Mouse (Mus musculus) megakaryocyte-erythroid progenitor cell, adult 5-6 weeks (primary cell): ENCODE measurements around the gene Kcna10. TPM values are rescaled to one million over a fixed set of nuclear protein-coding genes. Genes with fewer than 3 reads are reported as not detected.

Experiments
- ATAC-seq: replicated peaks from 2 replicates; pipeline ENCODE4 v1.8.0; 2016; ENCODE audit warnings: mild to moderate bottlenecking, inconsistent platforms; ENCODE audit not compliant: severe bottlenecking, poor library complexity, low FRiP score, low TSS enrichment
- total RNA-seq, 2 experiments: library from RNA; stranded (forward) in 1 of 2; stranded (reverse) in 1 of 2; fragments of 200-1000, 215-1000 nt in 1 of 2; fragments of >200 nt in 1 of 2; fragmentation: Nextera tagmentation in 1 of 2; gene quantifications; 2 replicates each; pipeline ENCODE4 v1.2.3; 2014 to 2017

The Kcna10 gene
- not detected in 2 replicates for total RNA-seq (2014; fragmentation: Nextera tagmentation)
- not detected in 2 replicates for total RNA-seq (2017)

GRCm38 (mm10) chr3:107182756-107183155 lies at the start of gene Kcna10:
Gene Kcna10 (plus strand): TSS chr3:107183056.
- ATAC-seq = no peak

- ATAC-seq = no peak
Measured at GRCm38 (mm10) chr3:107134457-107134856, 48.4 kb upstream of the Kcna10 start.

GRCm38 (mm10) chr3:107147126-107147525 lies 35.7 kb upstream of the Kcna10 start:
- no peak for ATAC-seq

GRCm38 (mm10) chr3:107149006-107149405 lies 33.9 kb upstream of the Kcna10 start:
- peak; percentile 65 for ATAC-seq

- ATAC-seq = no peak
Measured at GRCm38 (mm10) chr3:107150469-107150868, 32.4 kb upstream of the Kcna10 start.

GRCm38 (mm10) chr3:107150872-107151540 lies 31.9 kb upstream of the Kcna10 start:
- ATAC-seq = no peak

GRCm38 (mm10) chr3:107153772-107154655 lies 28.8 kb upstream of the Kcna10 start:
- ATAC-seq = no peak

- no peak for ATAC-seq
Measured at GRCm38 (mm10) chr3:107158856-107159255, 24.0 kb upstream of the Kcna10 start.

GRCm38 (mm10) chr3:107159418-107159817 lies 23.4 kb upstream of the Kcna10 start:
- ATAC-seq = peak; percentile 65; the same call in 1 of the 2 replicates

GRCm38 (mm10) chr3:107159859-107160324 lies 23.0 kb upstream of the Kcna10 start:
- ATAC-seq = no peak

GRCm38 (mm10) chr3:107162741-107163140 lies 20.1 kb upstream of the Kcna10 start:
- ATAC-seq = no peak

- no peak for ATAC-seq
Measured at GRCm38 (mm10) chr3:107169552-107169951, 13.3 kb upstream of the Kcna10 start.

- ATAC-seq = no peak
Measured at GRCm38 (mm10) chr3:107171964-107172363, 10.9 kb upstream of the Kcna10 start.

GRCm38 (mm10) chr3:107172556-107172955 lies 10.3 kb upstream of the Kcna10 start:
- ATAC-seq = no peak

GRCm38 (mm10) chr3:107175486-107175885 lies 7.4 kb upstream of the Kcna10 start:
- no peak for ATAC-seq

- ATAC-seq = no peak
Measured at GRCm38 (mm10) chr3:107176501-107176900, 6.4 kb upstream of the Kcna10 start.

GRCm38 (mm10) chr3:107180860-107181259 lies 2.0 kb upstream of the Kcna10 start:
- ATAC-seq = no peak

GRCm38 (mm10) chr3:107183178-107183577 lies 322 bp downstream of the Kcna10 start:
- no peak for ATAC-seq

GRCm38 (mm10) chr3:107185597-107185996 lies 2.7 kb downstream of the Kcna10 start:
- no peak for ATAC-seq

- ATAC-seq = no peak
Measured at GRCm38 (mm10) chr3:107187022-107187421, 4.2 kb downstream of the Kcna10 start.
